Mouse (Mus musculus): ENCODE measurements around the gene Mrps11.

GRCm38 (mm10) chr7:78797843-78798455 lies 15.0 kb downstream of the Mrps11 start:
- no peak for TF ChIP-seq GABPA (IDR thresholded peaks at IDR 0.05; ENCODE audit: insufficient replicate concordance, low read depth, low read length)
- no peak for TF ChIP-seq POLR2A (IDR thresholded peaks at IDR 0.05; ENCODE audit: low read depth, low read length)
- no peak for TF ChIP-seq UBTF (IDR thresholded peaks at IDR 0.05; ENCODE audit: low read depth, low read length)
- no peak for TF ChIP-seq PAX5 (IDR thresholded peaks at IDR 0.05; ENCODE audit: low read length)
- no peak for TF ChIP-seq BHLHE40 (IDR thresholded peaks at IDR 0.05; ENCODE audit: low read depth, low read length)
